Mouse (Mus musculus) cerebellum, adult 11 months (tissue): ENCODE measurements around the gene Pde4d.

Experiments
- DNase-seq: peaks from one replicate; pipeline ENCODE4 v3.0.0; 2022

Gene Pde4d

GRCm38 (mm10) chr13:109068258-109069219 lies 618.8 kb downstream of the Pde4d start:
- no peak for DNase-seq

- DNase-seq, result no peak
Measured at GRCm38 (mm10) chr13:109073371-109073770, 623.6 kb downstream of the Pde4d start.

- DNase-seq, result no peak
Measured at GRCm38 (mm10) chr13:109074078-109074477, 624.3 kb downstream of the Pde4d start.

GRCm38 (mm10) chr13:109092654-109093053 lies 642.9 kb downstream of the Pde4d start:
- DNase-seq, result peak; percentile 21

GRCm38 (mm10) chr13:109096654-109097053 lies 646.9 kb downstream of the Pde4d start:
- DNase-seq, result no peak

GRCm38 (mm10) chr13:109116004-109116341 lies 666.2 kb downstream of the Pde4d start:
- DNase-seq, result no peak

- peak; percentile 78 for DNase-seq
Measured at GRCm38 (mm10) chr13:109116342-109117201, 666.8 kb downstream of the Pde4d start.

- peak; percentile 55 for DNase-seq
Measured at GRCm38 (mm10) chr13:109117210-109117791, 667.6 kb downstream of the Pde4d start.

- no peak for DNase-seq
Measured at GRCm38 (mm10) chr13:109118296-109118800, 668.6 kb downstream of the Pde4d start.

GRCm38 (mm10) chr13:109121867-109122266 lies 672.1 kb downstream of the Pde4d start:
- DNase-seq, result no peak

- no peak for DNase-seq
Measured at GRCm38 (mm10) chr13:109136405-109136804, 686.7 kb downstream of the Pde4d start.

GRCm38 (mm10) chr13:109158703-109159102 lies 709.0 kb downstream of the Pde4d start:
- DNase-seq, result no peak

- DNase-seq, result no peak
Measured at GRCm38 (mm10) chr13:109168556-109169334, 719.0 kb downstream of the Pde4d start.

- DNase-seq, result no peak
Measured at GRCm38 (mm10) chr13:109169335-109169606, 719.5 kb downstream of the Pde4d start.

GRCm38 (mm10) chr13:109171688-109172087 lies 721.9 kb downstream of the Pde4d start:
- DNase-seq, result no peak

- DNase-seq, result no peak
Measured at GRCm38 (mm10) chr13:109175281-109175680, 725.5 kb downstream of the Pde4d start.

GRCm38 (mm10) chr13:109175852-109176621 lies 726.3 kb downstream of the Pde4d start:
- DNase-seq, result peak; percentile 91

GRCm38 (mm10) chr13:109181363-109181762 lies 731.6 kb downstream of the Pde4d start:
- no peak for DNase-seq

- DNase-seq, result no peak
Measured at GRCm38 (mm10) chr13:109190652-109191051, 740.9 kb downstream of the Pde4d start.

GRCm38 (mm10) chr13:109191176-109191575 lies 741.4 kb downstream of the Pde4d start:
- DNase-seq, result no peak

GRCm38 (mm10) chr13:109205541-109205940 lies 755.8 kb downstream of the Pde4d start:
- DNase-seq, result no peak

- no peak for DNase-seq
Measured at GRCm38 (mm10) chr13:109208607-109209006, 758.9 kb downstream of the Pde4d start.
